Mouse (Mus musculus): Measurements from ENCODE around the gene Ndufb6.

DNA sequence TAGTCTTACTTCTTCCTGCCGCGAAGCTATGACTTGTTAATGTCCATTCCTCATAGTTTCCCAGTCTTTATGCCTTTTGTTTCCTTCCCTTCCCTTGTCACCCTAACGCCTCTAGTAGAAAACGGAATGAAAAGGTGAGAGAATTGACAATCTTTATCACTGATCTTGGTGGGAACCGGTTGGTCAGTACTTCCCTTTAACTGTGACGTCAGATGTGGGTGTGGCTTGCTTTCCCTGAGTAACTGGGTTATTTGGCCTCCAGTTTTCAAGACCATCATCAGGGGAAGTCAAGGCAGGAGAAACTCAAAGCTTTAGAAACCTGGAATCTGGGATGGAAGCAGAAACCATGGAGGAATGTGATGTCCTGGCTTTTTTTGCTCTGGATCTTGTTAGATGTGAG is 37.3 kb downstream of the Ndufb6 start:
- TF ChIP-seq POLR2A (IDR thresholded peaks at IDR 0.05; ENCODE audit: low read depth, low read length) (no peak), HCFC1 (IDR thresholded peaks at IDR 0.05; ENCODE audit: low read depth, low read length) (no peak), USF1 (IDR thresholded peaks at IDR 0.05; ENCODE audit: low read depth, low read length) (no peak), SIN3A (IDR thresholded peaks at IDR 0.05; ENCODE audit: low read length) (no peak), E2F4 (IDR thresholded peaks at IDR 0.05; ENCODE audit: insufficient replicate concordance, low read depth, low read length) (no peak), CTCF (conservative IDR thresholded peaks at IDR 0.05 in 1 of 2, IDR thresholded peaks at IDR 0.05 in 1 of 2; ENCODE audit: low read depth in 2 of 2, low read length in 2 of 2) (no peak), NELFE (IDR thresholded peaks at IDR 0.05; ENCODE audit: low read depth, low read length) (no peak), MAZ (IDR thresholded peaks at IDR 0.05; ENCODE audit: low read depth, low read length) (no peak), GABPA (IDR thresholded peaks at IDR 0.05; ENCODE audit: insufficient replicate concordance, low read depth, low read length) (no peak), RAD21 (IDR thresholded peaks at IDR 0.05; ENCODE audit: low read depth, low read length) (no peak), ETS1 (conservative IDR thresholded peaks at IDR 0.05; ENCODE audit: low read depth, low read length) (no peak), KAT2A (IDR thresholded peaks at IDR 0.05; ENCODE audit: insufficient replicate concordance, low read length) (no peak)

All from CH12.LX (cell line).